Mouse (Mus musculus): ENCODE results near the gene 1190005I06Rik.

1190005I06Rik gene

DNA sequence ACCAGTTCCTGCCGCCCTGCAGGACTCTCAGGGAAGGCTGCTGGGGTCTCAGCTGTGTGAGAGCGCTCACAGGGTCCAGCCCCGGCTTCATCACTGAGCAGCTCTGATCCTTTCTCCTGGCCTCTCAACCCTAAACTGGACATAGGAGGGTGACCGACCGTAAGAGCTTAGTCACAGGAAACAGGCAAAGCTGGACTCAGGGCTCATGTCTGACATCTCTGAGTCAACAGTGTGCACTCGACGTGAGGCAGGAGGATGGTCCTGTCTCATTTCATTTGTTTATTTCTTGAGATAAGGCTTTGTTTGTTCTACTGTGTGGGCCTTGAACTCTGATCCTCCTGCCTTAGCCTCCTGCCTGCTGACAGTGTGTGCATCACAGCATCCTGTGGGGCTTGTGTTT lies 27.0 kb downstream of the 1190005I06Rik start:
- DNase-seq (ENCODE audit: low spot score) = no peak

DNA sequence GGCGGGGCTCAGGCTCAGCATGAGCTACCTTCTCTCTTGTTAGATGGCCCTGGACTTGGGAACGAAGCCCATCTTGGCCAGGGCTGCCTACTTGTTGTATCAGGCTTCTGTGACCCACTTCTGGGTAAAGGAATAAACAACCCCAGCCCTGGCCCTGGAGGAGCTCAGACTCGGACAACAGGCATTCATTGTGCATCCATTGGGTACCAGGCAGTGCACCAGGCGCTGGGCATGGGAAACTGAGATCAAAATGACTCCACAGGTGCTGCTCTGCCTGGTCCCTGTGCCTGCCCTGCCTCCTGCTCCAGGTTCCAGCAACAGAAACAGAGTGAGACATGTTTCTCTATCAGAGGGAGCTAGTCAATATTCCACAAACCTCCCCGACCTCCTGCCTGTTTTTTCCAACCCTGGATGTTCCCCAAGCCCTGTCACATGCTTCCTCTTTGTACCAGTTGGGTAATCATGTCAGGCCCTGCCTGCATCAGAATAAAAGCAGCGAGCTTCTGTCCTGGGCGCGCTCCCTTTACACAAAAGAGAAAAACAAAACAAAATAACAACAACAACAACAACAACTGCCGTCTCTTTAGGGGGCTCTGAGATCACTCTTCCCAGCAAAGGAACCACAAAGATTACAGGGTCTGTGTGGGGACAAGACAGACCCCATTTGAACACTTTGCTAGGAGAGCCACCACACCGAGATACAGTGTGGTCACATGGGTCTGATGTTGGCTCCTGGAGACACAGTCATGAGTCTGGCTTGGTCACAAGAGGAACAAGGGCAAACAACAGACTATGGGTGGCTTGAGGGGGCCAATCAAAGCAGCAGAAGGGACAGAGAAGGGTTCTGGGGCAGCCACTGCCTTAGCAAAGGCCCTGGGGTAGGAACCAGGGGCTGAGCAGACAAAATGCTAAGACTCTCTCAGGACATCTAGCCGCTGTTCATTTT lies 27.9 kb downstream of the 1190005I06Rik start:
- no peak for DNase-seq (ENCODE audit: low spot score)

DNA sequence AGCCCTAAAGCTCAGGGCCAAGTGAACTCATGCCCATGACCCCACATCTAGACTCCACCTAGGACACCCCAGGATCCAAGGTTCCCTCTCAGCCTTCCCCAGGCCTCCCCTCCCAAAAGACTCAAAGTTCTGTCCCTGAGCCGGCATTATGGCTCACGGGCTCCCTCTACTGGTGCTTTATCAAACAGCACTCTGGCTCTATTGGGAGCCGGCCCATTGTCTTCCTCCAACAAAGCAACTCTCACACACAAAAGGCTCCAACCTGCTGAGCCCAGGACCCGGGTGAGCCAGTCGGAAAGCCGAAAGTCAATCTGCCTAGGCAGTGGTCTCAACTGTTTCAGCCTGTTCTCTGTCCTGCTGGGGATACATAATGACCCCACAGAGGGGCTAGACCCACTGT lies 29.3 kb downstream of the 1190005I06Rik start:
- DNase-seq (ENCODE audit: low spot score) = peak; percentile 86

DNA sequence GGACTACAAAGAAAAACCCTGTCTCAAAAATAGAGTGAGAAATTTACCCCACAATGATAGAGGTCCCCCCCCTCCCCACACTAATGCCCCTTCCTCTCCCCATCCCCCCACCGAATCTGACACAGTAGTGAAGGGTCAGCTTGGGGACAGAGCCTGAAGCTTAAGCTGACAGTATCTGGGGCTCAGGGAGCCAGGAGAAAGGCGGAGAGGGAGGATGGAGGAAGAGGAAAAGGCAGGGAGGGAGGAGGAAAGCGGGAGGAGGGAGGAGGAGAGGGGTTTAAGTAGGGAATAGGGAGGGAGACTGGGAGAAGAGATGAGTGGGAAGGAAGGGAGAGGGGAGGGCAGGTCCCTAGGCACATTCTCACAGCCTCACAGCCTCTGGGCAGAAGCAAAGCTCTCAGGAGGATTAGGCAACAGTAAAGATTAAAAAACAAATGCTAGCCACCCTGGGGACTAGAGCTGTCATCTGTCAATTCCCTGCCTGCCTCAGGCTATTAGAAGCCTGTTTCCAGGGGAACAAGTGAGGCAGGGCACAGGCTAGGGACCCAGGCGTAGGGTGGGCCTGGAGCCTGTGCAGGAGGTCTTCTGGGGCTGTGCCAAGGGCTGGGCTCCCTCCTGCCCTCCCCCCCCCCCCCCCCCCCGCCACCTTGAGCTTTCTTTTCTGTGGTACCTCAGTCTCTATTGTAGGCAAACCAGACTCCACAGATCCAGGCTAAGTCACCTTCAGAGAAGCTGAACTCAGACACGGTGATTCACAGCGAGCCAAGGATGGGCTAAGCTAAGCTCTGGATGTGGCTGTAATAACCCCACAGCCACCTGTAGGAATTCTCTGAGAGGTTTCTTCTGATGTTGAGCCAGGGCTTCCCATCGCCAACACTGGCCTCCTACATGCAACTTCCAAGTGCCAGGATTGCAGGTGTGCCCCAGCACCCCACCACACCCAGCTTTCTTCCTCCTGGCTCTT lies 30.5 kb downstream of the 1190005I06Rik start:
- DNase-seq (ENCODE audit: low spot score) = peak; percentile 50

DNA sequence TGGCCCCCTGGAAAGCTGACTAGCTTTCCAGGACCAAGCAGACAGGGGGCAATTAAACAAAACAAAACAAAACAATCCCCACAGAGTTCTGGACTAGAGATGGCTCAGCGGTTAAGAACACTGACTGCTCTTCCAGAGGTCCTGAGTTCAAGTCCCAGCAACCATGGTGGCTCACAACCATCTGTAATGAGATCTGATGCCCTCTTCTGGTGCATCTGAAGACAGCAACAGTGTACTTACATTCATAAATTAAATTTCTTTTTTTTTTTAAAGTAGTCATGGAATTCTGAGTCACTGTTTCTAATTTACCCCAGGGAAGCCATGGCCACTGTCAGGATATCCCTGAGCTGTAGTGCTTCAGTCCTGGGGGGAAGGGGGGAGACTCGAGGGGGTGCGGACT lies 32.9 kb downstream of the 1190005I06Rik start:
- no peak for DNase-seq (ENCODE audit: low spot score)

DNA sequence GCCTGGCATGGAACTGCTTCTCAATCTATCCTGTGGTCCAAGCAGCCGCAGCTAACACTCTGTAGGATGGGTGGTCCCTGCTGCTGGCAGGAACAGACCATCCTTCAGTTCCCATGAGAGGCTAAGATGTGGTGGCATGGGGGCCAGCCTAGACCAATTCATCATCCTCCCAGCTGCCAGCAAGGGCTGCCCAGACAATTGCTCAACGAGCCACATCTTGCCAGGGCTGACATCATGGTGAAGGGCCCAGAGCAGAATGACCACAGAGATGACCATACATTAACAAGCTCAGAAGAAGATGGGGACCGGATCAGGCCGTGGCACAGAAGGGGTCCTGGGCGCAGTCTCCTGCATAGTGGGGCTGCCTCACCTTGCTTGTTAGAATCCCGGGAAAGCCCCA lies 36.6 kb downstream of the 1190005I06Rik start:
- DNase-seq (ENCODE audit: low spot score) = no peak

DNA sequence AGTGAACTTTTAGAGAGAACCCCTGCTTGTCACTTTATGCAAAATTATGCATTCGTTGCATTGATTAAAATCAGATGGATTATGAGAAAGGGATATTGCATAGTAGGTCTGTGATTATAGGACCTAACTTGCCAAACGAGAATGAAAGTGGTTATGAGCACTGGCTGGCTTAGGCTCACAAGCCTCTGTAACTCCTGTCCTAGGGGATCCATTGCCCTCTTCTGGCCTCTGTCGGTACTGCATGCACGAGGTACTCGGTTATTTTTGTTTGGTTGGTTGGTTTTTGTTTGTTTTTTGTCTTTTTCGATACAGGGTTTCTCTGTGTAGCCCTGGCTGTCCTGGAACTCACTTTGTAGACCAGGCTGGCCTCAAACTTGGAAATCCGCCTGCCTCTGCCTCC lies 39.5 kb downstream of the 1190005I06Rik start:
- DNase-seq (ENCODE audit: low spot score) = peak; percentile 83

DNA sequence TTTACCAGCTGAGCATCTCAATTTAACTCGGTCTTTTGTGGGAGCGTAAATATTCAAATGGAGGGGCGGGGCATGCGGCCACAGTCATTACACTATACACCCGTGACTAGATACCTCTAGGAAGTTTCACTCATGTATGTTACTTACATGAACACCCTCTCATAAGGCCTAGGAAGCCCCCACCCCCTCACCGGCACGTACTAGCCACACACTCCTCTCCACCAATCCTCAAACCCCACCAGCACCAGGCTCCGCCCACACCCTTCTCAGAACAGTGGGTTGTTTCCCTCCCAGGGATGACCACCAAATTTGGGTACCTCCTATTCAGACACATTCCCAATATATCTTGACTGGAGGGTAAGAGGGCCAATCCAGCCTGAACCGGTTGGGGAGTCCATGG lies 40.0 kb downstream of the 1190005I06Rik start:
- DNase-seq (ENCODE audit: low spot score) = no peak

DNA sequence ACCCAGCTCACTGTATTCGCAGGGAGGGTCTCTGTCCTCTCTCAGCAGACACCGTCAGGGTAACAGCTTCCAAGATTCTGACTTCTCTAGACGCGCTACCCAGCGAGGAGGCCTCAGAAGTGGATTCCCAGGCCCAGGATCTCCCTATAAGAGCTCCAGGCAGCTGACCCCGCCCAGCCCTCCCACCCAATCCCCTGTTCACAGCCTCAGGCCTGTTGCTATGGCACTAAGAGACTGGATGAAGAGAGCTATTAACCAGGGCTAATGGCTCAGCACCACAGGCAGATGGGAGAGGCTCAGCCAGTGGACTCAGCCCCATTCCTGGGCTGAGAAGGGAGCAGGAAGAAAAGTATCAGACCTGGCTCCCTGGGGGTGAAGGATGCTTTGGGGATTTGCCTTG lies 44.8 kb downstream of the 1190005I06Rik start:
- peak; percentile 56 for DNase-seq (ENCODE audit: low spot score)

DNA sequence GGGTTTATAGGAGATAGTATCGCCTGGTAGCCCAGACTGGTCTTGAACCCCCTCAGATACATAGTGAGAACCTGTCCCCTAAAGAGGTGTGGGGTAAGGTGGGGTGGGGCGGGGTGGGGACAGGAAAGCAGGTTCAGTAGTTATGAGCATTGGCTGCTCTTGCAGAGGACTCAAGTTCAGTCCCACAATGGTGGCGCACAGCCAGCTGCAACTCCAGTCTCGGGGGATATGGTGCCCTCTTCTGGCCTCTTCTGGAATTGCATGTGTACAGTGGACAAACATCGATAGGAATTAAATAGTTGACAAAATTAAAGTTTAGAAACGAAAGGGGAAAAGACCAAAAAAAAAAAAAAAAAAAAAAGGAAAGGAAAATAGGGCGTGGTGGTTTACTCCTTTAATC lies 47.9 kb downstream of the 1190005I06Rik start:
- peak; percentile 67 for DNase-seq (ENCODE audit: low spot score)

DNA sequence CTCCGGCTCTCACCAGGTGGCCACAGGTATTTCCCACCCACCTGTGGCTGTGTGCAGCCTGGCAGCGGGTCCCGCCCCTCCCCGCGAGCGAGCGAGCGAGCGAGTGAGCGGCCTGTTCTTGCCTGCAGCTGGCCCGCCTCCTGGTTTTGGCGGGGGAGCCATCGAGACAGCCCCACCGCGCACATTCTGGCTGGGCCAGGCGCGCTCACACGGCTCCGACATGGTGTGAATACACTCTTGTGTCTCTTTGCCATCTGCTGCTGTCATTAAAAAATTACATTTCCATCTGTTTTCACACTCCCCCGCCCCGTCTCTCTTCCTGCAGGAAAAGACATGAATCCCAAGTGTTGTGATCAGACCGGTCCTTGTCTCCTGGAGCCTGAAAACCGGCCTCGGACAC lies 48.9 kb downstream of the 1190005I06Rik start:
- DNase-seq (ENCODE audit: low spot score) = peak; percentile 48

DNA sequence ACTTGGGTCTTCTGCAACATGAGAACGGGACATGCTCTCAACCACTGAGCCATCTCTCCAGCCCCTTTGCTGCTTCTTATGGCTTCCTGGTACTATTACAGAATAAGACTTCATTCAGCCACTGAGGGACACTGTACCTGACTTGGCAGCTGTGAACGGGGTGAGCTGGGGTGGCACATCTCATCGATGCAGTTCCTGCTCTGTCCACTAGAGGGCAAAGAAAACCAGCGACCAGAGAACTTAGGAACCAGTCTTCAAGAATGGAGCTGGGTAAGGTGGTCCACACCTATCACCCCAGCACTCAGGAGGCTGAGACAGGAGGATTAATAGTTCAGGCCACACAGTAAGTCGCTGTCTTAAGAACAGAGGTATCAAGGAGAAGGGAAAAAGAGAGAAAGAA lies 51.5 kb downstream of the 1190005I06Rik start:
- DNase-seq (ENCODE audit: low spot score) = peak; percentile 80

DNA sequence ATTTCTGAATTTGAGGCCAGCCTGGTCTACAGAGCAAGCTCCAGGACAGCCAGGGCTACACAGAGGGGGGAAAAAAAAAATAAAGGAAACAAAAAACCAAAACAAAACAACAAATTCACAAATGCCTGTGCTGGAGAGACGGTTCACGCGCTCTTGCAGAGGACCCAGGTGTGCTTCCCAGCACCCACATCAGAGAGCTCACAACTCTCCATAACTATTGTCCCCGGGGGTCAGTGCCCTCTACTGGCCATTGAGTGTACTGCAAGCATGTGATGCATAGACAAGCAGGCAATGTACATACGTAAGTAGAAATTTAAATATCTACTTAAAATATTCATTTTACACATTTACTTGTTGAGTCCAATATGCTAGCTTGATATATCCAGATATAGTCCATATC lies 52.9 kb downstream of the 1190005I06Rik start:
- DNase-seq (ENCODE audit: low spot score) = no peak

DNA sequence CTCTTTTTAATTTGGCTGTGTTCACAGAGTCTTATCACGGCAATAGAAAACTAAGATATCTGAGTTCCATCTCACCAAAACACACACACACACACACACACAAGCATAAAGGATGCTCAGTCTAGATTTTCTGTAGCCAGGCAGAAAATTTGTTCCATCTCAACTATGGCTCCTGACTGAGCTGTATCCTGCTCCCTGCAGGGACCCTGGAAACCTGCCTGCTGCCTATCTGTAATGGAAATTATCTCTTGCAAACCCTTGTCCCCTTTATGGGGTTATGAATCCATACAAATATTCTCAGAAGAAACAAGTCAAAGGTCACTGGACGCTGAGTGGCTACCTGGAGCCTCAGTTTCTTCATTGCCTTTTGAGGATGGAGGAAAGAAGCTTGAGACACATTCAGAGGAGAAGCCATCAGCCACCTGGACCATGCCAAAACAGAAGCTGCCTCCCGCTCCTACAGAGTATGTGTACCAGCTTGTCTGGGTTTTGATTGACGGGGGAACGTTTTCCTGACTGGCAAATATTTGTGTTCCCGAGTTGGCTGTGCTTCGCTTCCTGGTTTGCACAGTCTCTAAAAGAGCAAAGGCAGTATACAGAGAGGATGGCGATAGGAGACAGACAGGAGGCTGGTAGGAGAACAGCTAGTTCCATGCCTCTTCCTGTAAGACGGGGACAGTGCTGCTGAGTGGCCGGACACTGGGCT lies 55.7 kb downstream of the 1190005I06Rik start:
- no peak for DNase-seq (ENCODE audit: low spot score)

DNA sequence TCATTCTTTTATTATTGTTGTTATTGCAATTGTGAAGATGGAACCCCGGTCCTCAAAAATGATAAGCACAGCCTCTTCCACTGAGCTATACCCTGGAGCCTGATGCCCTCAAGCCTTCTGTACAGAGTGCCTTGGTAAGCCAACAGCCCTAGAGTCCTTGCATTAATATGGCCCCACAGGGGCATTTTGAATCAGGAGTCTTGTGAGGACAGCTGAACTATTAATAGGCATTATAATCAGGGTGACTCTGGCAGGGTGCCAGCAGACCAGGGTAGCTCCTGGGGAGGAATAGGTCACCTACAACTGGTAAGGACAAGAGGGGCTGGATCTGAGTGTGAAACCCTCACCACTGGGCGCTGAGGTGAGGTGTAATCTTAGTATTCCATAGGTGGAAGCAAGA lies 57.5 kb downstream of the 1190005I06Rik start:
- DNase-seq (ENCODE audit: low spot score) = no peak

DNA sequence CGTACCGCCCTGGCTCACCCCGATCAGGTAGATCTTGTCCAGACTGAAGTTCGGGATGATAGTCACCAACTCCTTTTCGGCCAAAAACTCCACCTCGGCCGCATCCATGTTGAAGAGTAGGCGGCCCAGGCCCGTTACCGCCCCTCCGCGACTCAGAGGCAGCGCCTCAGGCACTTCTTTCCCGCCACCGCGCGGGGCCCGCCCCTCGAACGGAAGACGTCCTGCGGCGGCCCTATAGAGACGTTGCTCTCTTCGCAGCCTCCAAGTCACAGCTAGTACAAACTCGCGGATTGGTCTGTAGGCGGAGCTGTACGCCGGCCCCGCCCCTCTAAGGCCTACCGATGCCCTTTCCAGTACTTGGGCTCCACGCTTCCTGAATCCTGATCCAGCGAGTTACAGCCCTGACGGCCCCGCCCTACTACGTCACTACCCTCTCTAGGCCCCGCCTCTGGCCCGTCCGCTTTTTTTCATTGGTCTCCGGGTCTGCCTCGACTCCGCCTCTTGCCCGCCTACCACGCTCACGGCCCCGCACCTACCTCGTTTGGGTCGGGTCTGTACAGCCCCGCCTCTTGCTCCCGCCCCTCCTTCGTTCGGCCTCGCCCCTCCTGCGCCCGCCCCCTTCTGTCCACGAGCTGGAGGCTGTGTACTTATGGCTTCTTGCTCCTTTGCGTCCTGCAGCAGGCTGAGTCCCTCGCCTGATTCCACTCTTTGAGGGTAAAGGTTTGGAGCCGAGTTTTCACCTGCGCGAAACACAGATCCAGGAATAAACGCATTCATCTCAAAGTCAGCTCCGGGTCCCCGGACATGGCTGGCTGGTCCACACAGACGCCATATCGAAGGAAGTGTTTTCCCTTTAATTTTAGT lies 58.3 kb downstream of the 1190005I06Rik start, which contains the start of gene Gins2:
Gene Gins2, minus strand, starts transcription at position 397 of the 864 bp plus-strand sequence.
- peak; percentile 99 for DNase-seq (ENCODE audit: low spot score)

DNA sequence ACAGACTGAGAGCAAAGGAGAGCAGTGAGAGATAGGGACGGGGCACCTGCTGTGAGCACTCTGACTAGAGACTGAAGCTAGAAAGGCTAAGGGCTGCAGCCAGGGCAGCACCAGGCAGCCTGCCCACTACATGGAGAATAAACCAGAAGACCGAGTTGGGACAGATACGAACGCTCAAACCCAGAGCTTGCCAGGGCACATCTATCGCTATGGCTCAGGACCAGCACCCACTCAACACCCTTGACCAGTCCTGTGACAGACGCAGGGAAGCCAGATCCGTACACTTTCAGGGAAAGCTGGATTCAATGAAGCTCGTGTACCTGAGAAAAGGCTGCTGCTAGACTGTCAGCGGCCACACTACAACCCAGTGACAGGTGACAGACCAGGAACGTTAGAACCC lies 61.9 kb downstream of the 1190005I06Rik start:
- no peak for DNase-seq (ENCODE audit: low spot score)

DNA sequence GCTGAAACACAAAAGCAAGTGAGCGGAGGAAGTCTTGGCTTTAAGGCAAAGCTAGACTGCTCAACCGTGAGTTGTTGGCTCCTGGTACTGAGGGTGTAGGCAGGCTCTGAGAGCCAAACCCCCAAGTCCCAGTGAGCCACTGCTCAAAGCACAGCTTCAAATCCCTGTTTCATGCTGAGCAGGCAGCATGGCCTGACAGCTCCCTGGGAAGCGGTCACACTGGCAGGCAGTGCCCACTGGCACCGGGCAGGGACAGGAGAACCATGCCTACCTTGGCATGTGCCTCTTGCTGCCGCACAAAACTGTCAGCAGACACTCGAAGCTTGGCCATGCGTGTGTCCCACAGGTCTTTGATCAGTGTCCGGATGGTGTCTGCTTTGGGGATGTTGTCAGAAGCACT lies 65.6 kb downstream of the 1190005I06Rik start:
- DNase-seq (ENCODE audit: low spot score) = no peak

DNA sequence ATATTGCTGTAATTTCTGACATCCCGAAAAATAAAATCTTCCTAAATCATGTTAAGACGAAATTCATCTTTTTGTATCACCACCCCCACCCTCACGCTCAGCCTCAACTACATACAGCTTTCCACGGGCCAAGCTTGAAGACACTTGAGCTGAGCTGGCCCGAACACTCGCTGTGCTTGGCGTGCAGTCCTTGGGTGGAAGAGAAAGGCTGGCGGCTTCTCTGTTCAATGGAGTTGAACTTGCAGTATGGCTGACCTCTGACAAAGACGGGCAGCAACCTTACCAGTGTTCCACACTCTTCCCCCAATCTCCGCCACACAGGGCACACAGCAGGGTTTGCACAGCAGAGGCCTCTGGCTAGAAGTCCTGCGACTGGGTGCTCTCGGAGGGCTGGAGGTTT lies 66.1 kb downstream of the 1190005I06Rik start:
- no peak for DNase-seq (ENCODE audit: low spot score)

DNA sequence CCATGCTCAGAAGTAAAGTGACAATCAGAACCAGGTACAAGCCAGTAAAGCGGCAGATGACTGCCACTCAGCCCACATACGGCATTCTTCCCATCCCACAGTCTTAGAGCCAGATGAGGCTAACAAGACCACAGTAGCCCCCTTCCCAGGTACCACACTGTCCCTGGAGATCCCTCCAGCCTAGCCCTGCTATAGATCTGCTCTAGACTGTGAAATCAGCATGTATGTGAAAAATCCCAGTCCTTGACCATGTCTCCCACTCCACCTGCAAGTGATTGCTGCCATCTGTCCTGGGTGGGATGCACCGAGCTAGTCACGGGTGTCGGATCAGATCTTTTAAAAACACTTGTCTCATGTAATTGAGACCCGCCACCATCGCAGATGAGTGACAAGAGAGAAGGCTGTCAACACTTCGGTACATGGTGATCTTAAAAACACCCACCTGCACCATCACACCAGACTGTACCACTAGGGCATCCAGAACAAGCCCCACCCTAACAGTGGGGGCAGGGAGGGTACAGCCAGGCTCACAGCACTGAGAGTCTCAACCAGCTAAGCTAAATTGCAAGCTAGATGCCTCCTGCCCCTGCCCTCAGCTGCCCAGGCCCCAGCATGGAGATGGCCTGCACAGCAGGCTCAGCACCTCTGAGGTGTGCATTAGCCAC lies 67.0 kb downstream of the 1190005I06Rik start:
- no peak for DNase-seq (ENCODE audit: low spot score)
